Mouse (Mus musculus): ENCODE data around the gene Adss.

- TF ChIP-seq TAL1 (IDR thresholded peaks at IDR 0.05; ENCODE audit: low read length), result no peak
- no peak for TF ChIP-seq GATA1 (IDR thresholded peaks at IDR 0.05; ENCODE audit: low read length)
These were observed 1.4 kb downstream of the Adss start for GRCm38 (mm10) chr1:177794866-177795265.
